Mouse (Mus musculus) erythroblast, embryonic 14.5 days (primary cell): ENCODE results near the gene Ndufs5. TPM values are rescaled to one million over a fixed set of nuclear protein-coding genes. Genes with fewer than 3 reads are reported as not detected.

Experiments used
- H3K27me3 ChIP-seq: 2 replicates; pipeline ENCODE4 v1.6.1; 2012; ENCODE audit warnings: inconsistent platforms; ENCODE audit not compliant: control insufficient read depth
- H3K36me3 ChIP-seq: 2 replicates; pipeline ENCODE4 v1.6.1; 2012; ENCODE audit warnings: mild to moderate bottlenecking, inconsistent platforms; ENCODE audit not compliant: control insufficient read depth
- H3K4me1 ChIP-seq: 2 replicates; pipeline ENCODE4 v1.6.1; 2012; ENCODE audit warnings: inconsistent platforms; ENCODE audit not compliant: control insufficient read depth
- H3K4me3 ChIP-seq: replicated peaks from 2 replicates; pipeline ENCODE3; 2012; ENCODE audit warnings: moderate library complexity, mild to moderate bottlenecking, inconsistent platforms
- H3K9me3 ChIP-seq: 2 replicates; pipeline ENCODE4 v1.6.1; 2012; ENCODE audit warnings: low read length, inconsistent platforms, mixed read lengths; ENCODE audit not compliant: control insufficient read depth
- GATA1 ChIP-seq: IDR thresholded peaks from 2 replicates; pipeline ENCODE4 v1.6.1; 2012; ENCODE audit warnings: low read length, inconsistent platforms, mixed read lengths
- TAL1 ChIP-seq: IDR thresholded peaks from 3 replicates; pipeline ENCODE4 v1.6.1; 2012; ENCODE audit warnings: low read length, inconsistent platforms, mixed read lengths
- polyA plus RNA-seq: library from polyadenylated mRNA; stranded (reverse); fragments of >175 nt; gene quantifications from 2 replicates; pipeline ENCODE4 v1.2.3, GENCODE M21; 2012

Gene Ndufs5
- polyA plus RNA-seq, 1 experiment = 13.5 TPM

- TF ChIP-seq TAL1 (no peak), GATA1 (no peak)
- Histone ChIP-seq H3K4me1 (no peaks in the 10 kb centered on the region), H3K36me3 (no peaks in the 10 kb centered on the region), H3K4me3 (no peak overlapping the region), H3K27me3 (peaks cover 29% of the 10 kb centered on the region), H3K9me3 (no peaks in the 10 kb centered on the region)
Observed at GRCm38 (mm10) chr4:123680962-123681361, 37.0 kb downstream of the Ndufs5 start.

GRCm38 (mm10) chr4:123677060-123677804, 40.8 kb downstream of the Ndufs5 start:
- Histone ChIP-seq H3K27me3 (peaks cover under 1% of the 10 kb centered on the region; the same call in 1 of the 2 replicates), H3K4me3 (no peak overlapping the region), H3K9me3 (no peaks in the 10 kb centered on the region), H3K36me3 (no peaks in the 10 kb centered on the region), H3K4me1 (no peaks in the 10 kb centered on the region)
- TF ChIP-seq GATA1 (no peak), TAL1 (0 out of 3 replicates have a peak, but pooled peaks have one; percentile 6)

DNA sequence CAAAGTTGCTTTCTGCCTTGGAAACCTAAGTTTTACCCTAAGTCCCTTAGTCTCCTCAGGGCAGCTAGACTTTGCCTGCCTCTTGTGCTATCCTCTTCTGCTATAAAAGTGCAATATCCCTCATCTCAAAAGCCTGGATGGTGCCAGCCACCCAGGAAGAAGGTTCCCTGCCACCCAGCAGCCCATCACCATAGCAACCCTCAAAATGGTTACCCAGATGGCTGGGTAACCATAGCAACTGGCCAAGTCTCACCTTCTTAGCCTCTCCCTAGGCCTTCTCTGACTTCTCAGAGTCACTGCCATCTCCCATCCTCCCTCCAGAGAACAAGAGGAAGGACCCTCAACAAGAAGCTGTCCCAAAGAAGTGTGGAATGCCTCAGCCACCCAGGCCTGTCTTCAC, 47.4 kb downstream of the Ndufs5 start:
- no peaks in the 10 kb centered on the region for H3K36me3 ChIP-seq
- no peaks in the 10 kb centered on the region for H3K9me3 ChIP-seq
- TF ChIP-seq TAL1 (no peak), GATA1 (no peak)
- no peaks in the 10 kb centered on the region; the same call in 1 of the 2 replicates for H3K27me3 ChIP-seq
- peaks cover 19% of the 10 kb centered on the region for H3K4me1 ChIP-seq
- H3K4me3 ChIP-seq = no peak overlapping the region

DNA sequence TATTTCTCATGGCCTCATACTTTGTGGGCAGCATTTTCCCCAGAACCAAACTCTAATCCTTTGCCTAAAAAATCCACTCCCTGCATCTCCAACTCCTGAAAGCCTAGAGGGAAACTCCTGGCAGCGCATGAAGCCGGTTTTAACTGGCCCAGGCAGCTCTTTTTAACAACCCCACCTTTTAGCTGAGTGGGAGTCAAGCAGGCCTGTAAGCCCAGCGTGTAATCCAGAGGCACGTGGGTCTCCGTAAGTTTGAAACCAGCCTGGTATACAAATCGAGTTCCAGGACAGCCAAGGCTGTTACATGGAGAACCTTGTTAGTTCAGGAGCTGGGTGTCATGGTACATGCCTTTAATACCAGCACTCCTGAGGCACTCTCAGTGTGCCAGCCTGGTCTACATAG, 48.3 kb downstream of the Ndufs5 start:
- TF ChIP-seq GATA1 (no peak), TAL1 (no peak)

DNA sequence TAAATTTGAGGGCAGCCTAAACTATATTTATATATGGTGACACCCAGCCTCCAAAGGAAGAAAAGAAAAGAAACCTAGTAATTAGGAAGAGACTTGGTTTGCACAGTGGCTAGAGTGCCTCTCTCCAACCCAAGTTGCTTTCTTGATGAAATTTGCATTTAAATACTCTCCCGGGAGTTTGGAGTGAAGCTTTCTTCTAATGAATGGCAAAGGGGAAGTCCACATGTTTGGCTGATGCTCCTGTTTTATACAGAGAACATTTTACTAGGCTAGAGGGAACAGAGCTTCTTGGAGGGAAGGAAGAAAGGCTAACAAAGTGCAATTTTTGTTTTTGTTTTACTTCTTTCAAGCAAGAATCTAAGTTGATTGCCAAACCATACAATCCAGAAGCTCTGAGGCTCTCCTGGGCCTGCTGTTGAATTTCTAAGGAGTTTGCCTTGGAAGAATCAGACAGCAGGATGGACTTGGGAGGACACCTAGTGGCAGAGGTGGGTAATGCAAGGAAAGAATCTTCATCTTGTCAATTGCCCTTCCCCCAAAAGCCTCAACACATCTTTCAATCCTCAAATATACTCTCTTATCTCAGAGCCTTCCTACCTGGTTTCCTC, 50.6 kb downstream of the Ndufs5 start:
- Histone ChIP-seq H3K36me3 (peaks cover 1% of the 10 kb centered on the region; the same call in 1 of the 2 replicates), H3K27me3 (peaks cover 12% of the 10 kb centered on the region), H3K9me3 (no peaks in the 10 kb centered on the region), H3K4me1 (peaks cover 43% of the 10 kb centered on the region), H3K4me3 (no peak overlapping the region)
- TF ChIP-seq GATA1 (no peak), TAL1 (no peak)

More for the DNA sequence above, 48.3 kb downstream of the Ndufs5 start:
- H3K27me3 ChIP-seq = no peaks in the 10 kb centered on the region; the same call in 1 of the 2 replicates
- no peaks in the 10 kb centered on the region for H3K9me3 ChIP-seq
- peaks cover 27% of the 10 kb centered on the region for H3K4me1 ChIP-seq
- no peaks in the 10 kb centered on the region for H3K36me3 ChIP-seq
- no peak overlapping the region for H3K4me3 ChIP-seq

DNA sequence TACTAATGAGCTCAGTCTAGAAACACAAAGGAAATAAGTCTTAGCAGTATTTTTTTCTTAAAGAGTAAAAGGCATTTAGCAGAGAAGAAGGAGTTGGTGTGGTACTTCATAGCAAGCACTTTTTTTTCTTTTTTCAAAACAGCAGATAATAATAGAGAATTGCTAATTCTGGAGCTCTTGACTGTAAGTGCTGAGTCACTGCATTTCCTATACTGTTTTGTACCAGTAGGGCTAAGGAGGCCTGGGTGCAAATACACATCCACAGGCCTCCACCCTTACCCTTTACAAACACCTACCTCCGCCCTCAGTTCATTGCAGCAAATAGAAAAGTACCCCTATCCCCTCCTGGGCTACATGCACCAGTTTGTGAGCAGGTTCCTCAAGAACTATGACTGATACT, 51.5 kb downstream of the Ndufs5 start:
- no peak overlapping the region for H3K4me3 ChIP-seq
- TF ChIP-seq TAL1 (no peak), GATA1 (no peak)
- peaks cover 48% of the 10 kb centered on the region for H3K4me1 ChIP-seq
- peaks cover 6% of the 10 kb centered on the region for H3K36me3 ChIP-seq
- H3K9me3 ChIP-seq = no peaks in the 10 kb centered on the region
- H3K27me3 ChIP-seq = peaks cover 16% of the 10 kb centered on the region

DNA sequence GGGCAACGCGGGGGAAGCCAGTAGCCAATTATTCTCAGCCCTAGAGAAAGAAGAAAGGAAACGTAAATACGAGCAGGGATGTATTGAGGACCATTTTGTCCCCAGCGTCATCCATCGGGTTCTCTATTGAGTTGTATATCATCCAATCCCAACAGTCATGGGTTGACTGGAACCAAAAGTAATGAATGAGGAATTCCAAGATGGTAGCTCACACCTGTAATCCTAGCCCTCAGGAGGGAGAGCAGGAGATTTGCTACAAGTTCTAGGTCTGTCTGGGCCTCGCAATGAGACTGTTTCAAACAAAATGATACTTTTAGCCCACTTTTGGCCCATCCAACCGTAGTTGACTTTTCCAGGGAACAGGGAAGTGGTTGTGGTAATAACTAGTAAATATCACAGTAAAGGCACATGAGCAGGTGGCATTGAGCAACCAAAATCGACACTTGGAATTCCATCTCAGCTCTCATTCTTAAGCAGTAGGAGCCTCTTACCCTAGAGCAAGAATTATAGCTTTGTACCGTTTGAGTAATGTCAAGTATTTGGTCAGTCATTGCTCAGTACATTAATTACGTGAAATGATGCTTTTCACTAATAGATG, 52.2 kb downstream of the Ndufs5 start:
- TF ChIP-seq TAL1 (no peak), GATA1 (no peak)
- H3K4me1 ChIP-seq = peaks cover 55% of the 10 kb centered on the region
- H3K27me3 ChIP-seq = peaks cover 16% of the 10 kb centered on the region
- peaks cover 9% of the 10 kb centered on the region for H3K36me3 ChIP-seq
- peak overlapping the region; percentile 87 for H3K4me3 ChIP-seq
- H3K9me3 ChIP-seq = no peaks in the 10 kb centered on the region

DNA sequence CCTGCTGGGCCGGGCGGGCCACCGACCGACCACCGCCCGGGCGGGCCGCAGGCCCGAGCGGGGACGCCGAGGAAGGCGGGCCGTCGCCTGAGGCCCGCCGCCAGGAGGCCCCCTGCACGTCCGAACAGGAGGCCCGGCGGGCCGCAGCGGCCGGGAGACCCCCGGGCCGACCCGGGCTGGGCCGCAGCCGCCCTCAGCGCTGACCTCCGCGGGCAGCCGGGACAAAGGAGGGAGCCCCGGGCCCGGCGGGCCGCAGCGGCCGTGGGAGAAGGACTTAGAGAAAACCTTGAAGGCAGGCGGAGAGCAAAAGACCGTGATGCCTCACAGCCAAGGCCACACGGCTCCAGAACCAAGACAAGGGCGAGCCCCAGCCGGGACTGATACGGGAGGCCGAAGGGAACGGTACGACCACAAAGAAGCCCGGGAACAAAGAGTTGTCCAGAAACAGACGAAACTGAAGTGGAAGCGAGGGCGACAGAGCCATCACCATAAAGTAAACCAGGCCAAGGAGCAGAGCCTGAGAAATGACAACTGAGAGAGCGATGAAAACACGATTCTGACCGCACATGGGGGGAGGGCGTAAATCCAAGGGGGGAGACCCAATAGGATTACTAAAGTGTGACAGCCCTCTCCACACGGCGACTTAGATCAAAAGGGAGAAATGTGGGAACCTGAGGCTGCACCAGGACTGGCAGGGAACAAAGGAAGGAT, 52.9 kb downstream of the Ndufs5 start:
- H3K36me3 ChIP-seq = peaks cover 9% of the 10 kb centered on the region
- H3K4me3 ChIP-seq = peak overlapping the region; percentile 87
- no peak for TF ChIP-seq GATA1
- TF ChIP-seq TAL1 = no peak
- peaks cover 55% of the 10 kb centered on the region for H3K4me1 ChIP-seq
- H3K27me3 ChIP-seq = peaks cover 16% of the 10 kb centered on the region
- no peaks in the 10 kb centered on the region for H3K9me3 ChIP-seq
